Mouse (Mus musculus) gastrocnemius, adult 8-10 months (tissue): ENCODE measurements at regions not wholly inside any gene's neighbourhood (a gene's known extent, or its start where the extent isn't known, plus 50 kb on each side); places are given as distances from the start of the nearest gene placed in this dataset.
A peak's percentile ranks its signal among the peaks of the same experiment; 100 is the strongest.
"Not testable (repeated sequence)": the region's sequence is repeated elsewhere in the genome, so short reads cannot be mapped to it uniquely, and the experiment has no call there.

ENCODE experiments used
- DNase-seq, 2 experiments: peaks; one replicate each; pipeline ENCODE4 v3.0.0; 2022; ENCODE audit warnings: low spot score in 2 of 2

- DNase-seq: peak; percentile 50 to 61
Observed at GRCm38 (mm10) chr11:31615107-31615811, 56.4 kb downstream of the Bod1 start.

DNA sequence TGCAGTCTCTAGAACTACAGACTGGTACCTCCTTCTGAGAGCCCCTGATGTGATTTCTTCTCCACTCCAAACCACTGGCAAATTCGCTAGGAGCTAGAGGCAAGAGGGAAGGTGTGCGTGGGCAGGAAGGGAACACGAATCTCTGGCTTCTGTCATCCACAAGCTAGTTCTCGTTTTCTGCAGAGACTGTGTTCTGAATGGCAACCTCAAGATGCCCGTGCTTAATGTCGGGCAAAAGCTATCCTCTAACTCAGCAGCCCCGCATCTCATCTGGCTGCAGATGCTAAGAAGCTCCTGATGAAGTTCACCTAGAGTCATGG, 57.3 kb downstream of the Bod1 start:
- no peak for DNase-seq

GRCm38 (mm10) chr11:31613688-31614393, 57.8 kb downstream of the Bod1 start:
- no peak for DNase-seq

GRCm38 (mm10) chr11:31608458-31608857, 63.2 kb downstream of the Bod1 start:
- DNase-seq: no peak

GRCm38 (mm10) chr11:31601499-31601898, 70.2 kb downstream of the Bod1 start:
- no peak for DNase-seq

GRCm38 (mm10) chr11:31593604-31594003, 78.1 kb downstream of the Bod1 start:
- DNase-seq: no peak

DNA sequence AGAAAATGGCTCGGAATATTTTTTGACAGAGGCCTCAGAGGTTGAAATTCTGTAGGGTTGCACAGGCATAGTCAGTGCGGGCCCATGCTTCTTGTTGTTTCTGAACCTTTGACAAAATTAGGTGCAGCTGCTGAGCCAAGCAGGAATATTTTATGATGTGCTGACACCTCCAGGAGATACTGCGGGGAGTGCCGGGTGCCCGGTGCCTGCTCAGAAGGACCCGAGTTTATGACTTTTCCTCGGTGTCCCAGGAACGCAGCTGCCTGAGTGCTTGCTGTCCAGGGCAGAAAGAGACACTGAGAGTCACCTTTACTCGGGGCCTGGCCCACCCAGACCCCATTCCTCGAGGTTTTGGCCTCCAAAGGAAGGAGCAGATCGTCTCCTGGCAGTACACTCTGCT, 79.6 kb downstream of the Bod1 start:
- DNase-seq: peak; percentile 51 to 70

- DNase-seq: no peak
Observed at GRCm38 (mm10) chr11:31591037-31591554, 80.6 kb downstream of the Bod1 start.

GRCm38 (mm10) chr11:31574941-31575340, 96.7 kb downstream of the Bod1 start:
- no peak for DNase-seq

- peak in 1 of 2 experiments; percentile 5 for DNase-seq
Observed at GRCm38 (mm10) chr11:31564742-31565510, 106.8 kb downstream of the Bod1 start.

- DNase-seq: peak; percentile 15 to 37
Observed at GRCm38 (mm10) chr11:31563826-31564741, 107.6 kb downstream of the Bod1 start.

GRCm38 (mm10) chr11:31562954-31563353, 108.7 kb downstream of the Bod1 start:
- no peak for DNase-seq

- no peak for DNase-seq
Observed at GRCm38 (mm10) chr11:31560775-31561174, 110.9 kb downstream of the Bod1 start.

- no peak for DNase-seq
Observed at GRCm38 (mm10) chr11:31555042-31555441, 116.6 kb downstream of the Bod1 start.

DNA sequence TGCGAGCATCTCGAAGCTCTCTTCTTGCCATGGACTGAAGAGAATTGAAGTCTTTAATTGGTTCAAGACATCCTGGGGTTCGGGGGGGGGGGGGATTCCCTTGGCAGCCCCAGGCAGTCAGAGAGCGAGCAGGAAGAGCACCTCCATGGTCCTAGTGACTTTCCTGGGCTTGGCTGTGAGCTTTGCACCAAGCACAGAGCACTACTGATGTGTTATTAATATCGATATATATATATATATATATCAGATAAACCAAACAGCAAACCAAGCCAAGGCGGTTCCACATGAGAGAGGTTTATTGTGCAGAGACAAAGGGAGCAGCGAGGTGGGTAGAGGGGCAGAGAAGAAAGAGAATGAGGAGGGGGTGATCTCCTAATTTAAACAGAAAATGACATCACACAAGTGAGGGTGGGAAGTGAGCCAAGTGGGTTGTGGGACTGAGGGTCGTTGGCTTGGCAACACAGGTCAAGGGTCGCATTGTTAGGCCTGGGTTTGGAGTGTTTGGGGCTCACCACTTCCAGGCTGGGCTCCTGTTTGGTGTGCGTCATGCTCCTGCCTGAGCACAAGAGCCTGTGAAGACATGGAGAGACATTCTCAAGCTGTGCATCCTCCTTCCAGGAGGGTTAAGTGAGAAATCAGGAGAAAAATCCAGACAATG, 119.9 kb downstream of the Bod1 start:
- DNase-seq: no peak

GRCm38 (mm10) chr11:31550747-31551613, 120.7 kb downstream of the Bod1 start:
- DNase-seq: peak; percentile 40 to 58

GRCm38 (mm10) chr11:31545514-31545913, 126.2 kb downstream of the Bod1 start:
- not testable (repeated sequence) for DNase-seq

- DNase-seq: no peak
Observed at GRCm38 (mm10) chr11:31542635-31543219, 129.0 kb downstream of the Bod1 start.

GRCm38 (mm10) chr11:31541425-31541824, 130.3 kb downstream of the Bod1 start:
- no peak for DNase-seq
